Mouse (Mus musculus) CH12.LX (cell line): ENCODE results near the gene March2.

Source experiments
- CHD2 ChIP-seq: IDR thresholded peaks from 2 replicates; pipeline ENCODE4 v1.6.1; 2011; ENCODE audit warnings: low read length, improper control_type of control experiment
- CTCF ChIP-seq, 2 experiments: IDR thresholded peaks in 1 of 2; conservative IDR thresholded peaks in 1 of 2; 2 replicates each; pipeline ENCODE4 v1.5.1; 2011 to 2012; ENCODE audit warnings: low read depth in 2 of 2, low read length in 2 of 2, improper control_type of control experiment in 1 of 2, inconsistent platforms in 1 of 2, mild to moderate bottlenecking in 1 of 2, moderate library complexity in 1 of 2
- KAT2A ChIP-seq: IDR thresholded peaks from 2 replicates; pipeline ENCODE4 v1.6.1; 2012; ENCODE audit warnings: low read length, improper control_type of control experiment, inconsistent platforms; ENCODE audit not compliant: insufficient replicate concordance
- POLR2A ChIP-seq: IDR thresholded peaks from 2 replicates; pipeline ENCODE4 v1.6.1; 2011; ENCODE audit warnings: low read depth, mild to moderate bottlenecking, improper control_type of control experiment, low read length

DNA sequence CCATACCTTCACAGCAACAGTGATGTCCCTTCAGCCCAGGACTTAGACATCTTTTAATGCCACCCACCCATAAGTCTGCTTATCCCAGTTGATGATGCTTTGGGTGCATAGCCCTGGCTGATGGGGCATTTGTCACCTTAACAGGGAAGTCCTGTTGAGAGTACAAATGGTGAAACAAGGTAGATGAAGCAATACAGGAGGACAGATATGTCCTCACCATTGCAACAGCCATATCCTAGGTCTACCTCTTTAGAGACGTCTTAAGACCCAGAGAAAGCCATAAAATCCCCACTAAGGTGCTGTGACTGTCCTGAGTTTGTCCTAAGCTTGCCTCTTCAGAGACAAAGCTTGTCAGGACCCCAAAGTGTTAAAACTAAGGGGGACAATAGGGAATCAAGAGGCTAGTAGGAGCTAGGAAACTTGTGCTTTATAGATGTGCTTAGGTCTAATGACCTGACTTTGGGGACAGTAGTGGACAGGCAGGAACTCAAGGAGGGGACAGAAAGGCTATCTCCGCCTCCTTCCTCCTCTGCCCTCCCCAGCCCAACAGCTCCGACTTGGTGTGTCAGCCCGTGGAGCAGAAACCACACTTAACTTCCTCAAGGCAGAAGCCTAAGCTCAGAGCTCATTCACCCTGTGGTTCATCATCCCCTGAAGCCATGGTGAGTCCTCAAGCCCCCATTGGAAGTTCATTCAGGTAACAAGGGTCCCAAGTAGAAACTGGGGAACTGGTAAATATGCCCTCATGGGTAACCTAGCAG lies 80.8 kb downstream of the March2 start, which contains the start of gene Pram1:
- TF ChIP-seq POLR2A (no peak), CTCF (conservative IDR thresholded peaks at IDR 0.05 in 1 of 2, IDR thresholded peaks at IDR 0.05 in 1 of 2; ENCODE audit: low read depth in 2 of 2, low read length in 2 of 2) (no peak), KAT2A (no peak), CHD2 (no peak)
